Mouse (Mus musculus): ENCODE results near the gene Coa3.

DNA sequence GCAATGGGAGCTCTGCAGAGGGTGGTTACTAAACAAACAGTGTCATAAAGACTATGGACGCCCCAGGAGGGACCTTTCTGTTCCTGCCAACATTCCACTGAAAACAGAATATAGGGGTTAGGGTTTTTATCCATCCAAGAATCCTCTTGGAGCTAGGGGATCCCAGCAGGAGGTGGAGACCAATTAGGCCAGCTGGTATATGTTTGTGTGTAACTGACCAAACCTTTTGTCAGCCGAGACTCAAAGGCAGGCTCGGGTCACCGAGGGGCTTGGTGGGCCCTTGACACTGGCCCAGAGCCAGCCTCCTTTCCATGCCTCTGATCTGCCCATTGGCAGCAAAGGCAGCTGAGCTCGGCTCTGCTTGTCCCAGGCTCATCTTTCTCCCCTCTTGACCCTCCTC, 4.0 kb upstream of the Coa3 start:
- TF ChIP-seq CTCF (IDR thresholded peaks at IDR 0.05; ENCODE audit: low read depth, low read length) (no peak), POLR2A (IDR thresholded peaks at IDR 0.05; ENCODE audit: extremely low read depth, insufficient read depth, low read length) (no peak)
